Mouse (Mus musculus) CD4-positive naive resting alpha-beta T cell, adult 76 days (primary cell): ENCODE measurements around the gene Snupn. TPM values are rescaled to one million over a fixed set of nuclear protein-coding genes. Genes with fewer than 3 reads are reported as not detected.

Source experiments
- total RNA-seq: library from RNA; stranded (reverse); gene quantifications from one replicate; pipeline ENCODE4 v1.2.4, GENCODE M21; 2023

Gene Snupn
- total RNA-seq: 5.9 TPM

GRCm38 (mm10) chr9:56950414-56951400 is at the start of gene Snupn:
Gene Snupn, plus strand, starts transcription at chr9:56950878.

GRCm38 (mm10) chr9:56928041-56928811 is 22.5 kb upstream of the Snupn start, which contains the start of gene Snx33:
Gene Snx33, minus strand, starts transcription at chr9:56928371.

GRCm38 (mm10) chr9:56937223-56938160 is 13.2 kb upstream of the Snupn start, which contains the start of gene Imp3:
Gene Imp3, plus strand, starts transcription at chr9:56937475.

GRCm38 (mm10) chr9:56994286-56995197 is 43.9 kb downstream of the Snupn start, which contains the start of gene Ptpn9:
Gene Ptpn9, plus strand, starts transcription at chr9:56994923.

Other genes with a start within 250 kb of the Snupn start
- gene Lingo1, start 154.4 kb upstream of the Snupn start, total RNA-seq: not detected
- gene Odf3l1, start 86.2 kb upstream of the Snupn start, total RNA-seq: not detected
- not detected for gene Cspg4, start 85.8 kb upstream of the Snupn start, total RNA-seq
- gene Snx33, start 22.5 kb upstream of the Snupn start, total RNA-seq: 13.7 TPM
- gene Imp3, start 13.4 kb upstream of the Snupn start, total RNA-seq: 87.0 TPM
- gene Ptpn9, start 44.0 kb downstream of the Snupn start, total RNA-seq: 14.2 TPM
- gene Sin3a, start 121.2 kb downstream of the Snupn start, total RNA-seq: 96.6 TPM
- 189 TPM for gene Man2c1, start 179.8 kb downstream of the Snupn start, total RNA-seq
- 53.8 TPM for gene Neil1, start 197.4 kb downstream of the Snupn start, total RNA-seq
- gene Commd4, start 207.5 kb downstream of the Snupn start, total RNA-seq: 87.9 TPM